Mouse (Mus musculus): ENCODE data around the gene Pdik1l.

Pdik1l gene

GRCm38 (mm10) chr4:134256407-134257197 is 31.1 kb downstream of the Pdik1l start:
- DNase-seq, result peak; percentile 47

- peak; percentile 24 for DNase-seq
These were observed 31.8 kb downstream of the Pdik1l start for GRCm38 (mm10) chr4:134255854-134256253.

- DNase-seq, result no peak
These were observed 32.9 kb downstream of the Pdik1l start for GRCm38 (mm10) chr4:134254835-134255234.

GRCm38 (mm10) chr4:134253722-134254324 is 33.9 kb downstream of the Pdik1l start, which contains the start of gene Grrp1:
TSS of gene Grrp1 (minus strand) at chr4:134254106.
- DNase-seq, result peak; percentile 64

- DNase-seq, result no peak
These were observed 34.6 kb downstream of the Pdik1l start for GRCm38 (mm10) chr4:134252911-134253721.

GRCm38 (mm10) chr4:134252131-134252910 is 35.4 kb downstream of the Pdik1l start:
- peak; percentile 44 for DNase-seq

- peak; percentile 74 for DNase-seq
These were observed 36.2 kb downstream of the Pdik1l start for GRCm38 (mm10) chr4:134251241-134252130.

- no peak for DNase-seq
These were observed 36.8 kb downstream of the Pdik1l start for GRCm38 (mm10) chr4:134250930-134251240.

GRCm38 (mm10) chr4:134250116-134250929 is 37.4 kb downstream of the Pdik1l start:
- peak; percentile 27 for DNase-seq

- DNase-seq, result peak; percentile 86
These were observed 38.0 kb downstream of the Pdik1l start for GRCm38 (mm10) chr4:134249651-134250050.

GRCm38 (mm10) chr4:134246719-134247258 is 40.9 kb downstream of the Pdik1l start, which contains the start of gene Gm30191:
TSS of gene Gm30191 (plus strand) at chr4:134246935.
- no peak for DNase-seq

GRCm38 (mm10) chr4:134246256-134246655 is 41.4 kb downstream of the Pdik1l start:
- peak; percentile 36 for DNase-seq

- DNase-seq, result peak; percentile 93
These were observed 42.4 kb downstream of the Pdik1l start, which contains the start of gene Zfp593 for GRCm38 (mm10) chr4:134245148-134245843. TSS of gene Zfp593 (minus strand) at chr4:134245592.

GRCm38 (mm10) chr4:134243516-134244250 is 44.0 kb downstream of the Pdik1l start, which contains the start of gene E130218I03Rik:
TSS of gene E130218I03Rik (plus strand) at chr4:134243662.
- DNase-seq, result peak; percentile 97

GRCm38 (mm10) chr4:134238686-134239085 is 49.0 kb downstream of the Pdik1l start:
- peak; percentile 86 for DNase-seq

- peak; percentile 71 for DNase-seq
These were observed 49.4 kb downstream of the Pdik1l start, which contains the start of gene Cnksr1 for GRCm38 (mm10) chr4:134238279-134238651. TSS of gene Cnksr1 (minus strand) at chr4:134238399.

GRCm38 (mm10) chr4:134237582-134238278 is 50.0 kb downstream of the Pdik1l start:
- DNase-seq, result no peak

GRCm38 (mm10) chr4:134234876-134235275 is 52.8 kb downstream of the Pdik1l start:
- DNase-seq, result no peak

All from retina, postnatal 1 day (tissue).